Mouse (Mus musculus) G1E (cell line): ENCODE results near the gene Tgm1.

Experiments
- CTCF ChIP-seq: IDR thresholded peaks from 2 replicates; pipeline ENCODE4 v1.5.1; 2012; ENCODE audit warnings: low read depth, low read length, inconsistent platforms, mixed read lengths
- GATA1 ChIP-seq: IDR thresholded peaks from 2 replicates; pipeline ENCODE4 v1.6.1; 2012; ENCODE audit warnings: borderline replicate concordance, low read length, inconsistent platforms, mixed read lengths
- GATA2 ChIP-seq: IDR thresholded peaks from 2 replicates; pipeline ENCODE4 v1.6.1; 2012; ENCODE audit warnings: low read depth, low read length, inconsistent platforms, borderline replicate concordance
- POLR2AphosphoS5 ChIP-seq: IDR thresholded peaks from 2 replicates; pipeline ENCODE4 v1.6.1; 2012; ENCODE audit warnings: low read depth, low read length, inconsistent platforms; ENCODE audit not compliant: insufficient replicate concordance
- TAL1 ChIP-seq: conservative IDR thresholded peaks from 2 replicates; pipeline ENCODE4 v1.6.1; 2012; ENCODE audit warnings: low read depth, low read length, inconsistent platforms, mixed read lengths

GRCm38 (mm10) chr14:55709509-55709908, 4.2 kb downstream of the Tgm1 start:
- no peak for TF ChIP-seq CTCF
- TF ChIP-seq POLR2AphosphoS5, result no peak
- no peak for TF ChIP-seq GATA2
- no peak for TF ChIP-seq GATA1
- no peak for TF ChIP-seq TAL1
